Mouse (Mus musculus) hindbrain, embryonic 10.5 days (tissue): ENCODE measurements around the gene Mrps27. TPM values are rescaled to one million over a fixed set of nuclear protein-coding genes. Genes with fewer than 3 reads are reported as not detected.
"Not testable (repeated sequence)": the region's sequence is repeated elsewhere in the genome, so short reads cannot be mapped to it uniquely, and the experiment has no call there.

Source experiments
- DNase-seq: peaks from one replicate; pipeline ENCODE4 v3.0.0-alpha.2; 2017; ENCODE audit warnings: low spot score
- H3K27ac ChIP-seq: fragments of 300-500 bp; sonication (generic); 2 replicates; pipeline ENCODE4 v1.5.1; 2016; ENCODE audit warnings: mild to moderate bottlenecking, moderate library complexity
- H3K27me3 ChIP-seq: fragments of 300-500 bp; sonication (generic); 2 replicates; pipeline ENCODE4 v1.6.1; 2016; ENCODE audit warnings: mild to moderate bottlenecking; ENCODE audit not compliant: poor library complexity, insufficient read depth, severe bottlenecking
- H3K36me3 ChIP-seq: fragments of 300-500 bp; sonication (generic); 2 replicates; pipeline ENCODE4 v1.6.1; 2016; ENCODE audit warnings: mild to moderate bottlenecking, moderate library complexity
- H3K4me1 ChIP-seq: fragments of 300-500 bp; sonication (generic); replicated peaks from 2 replicates; pipeline ENCODE4 v1.6.1; 2016; ENCODE audit warnings: mild to moderate bottlenecking
- H3K4me3 ChIP-seq: fragments of 300-500 bp; sonication (generic); 2 replicates; pipeline ENCODE4 v1.5.1; 2016; ENCODE audit warnings: mild to moderate bottlenecking, moderate library complexity
- H3K9me3 ChIP-seq: fragments of 300-500 bp; sonication (generic); 2 replicates; pipeline ENCODE4 v1.6.1; 2016; ENCODE audit warnings: mild to moderate bottlenecking, moderate library complexity
- WGBS: fragments of 180-500 bp; shearing (Covaris S2); methylation state at CpG from one replicate; pipeline ENCODE4 v1.1.7; 2016; 5-methylcytosine and 5-hydroxymethylcytosine counted together
- polyA plus RNA-seq: library from polyadenylated mRNA; unstranded; fragments of >200 nt; fragmentation: Nextera tagmentation; extraction: Ambion mirVana; gene quantifications from 2 replicates; pipeline ENCODE4 v1.2.1, GENCODE M21; 2016

Mrps27 gene
- polyA plus RNA-seq, 1 experiment from 2014 or later: 68.3 TPM

DNA sequence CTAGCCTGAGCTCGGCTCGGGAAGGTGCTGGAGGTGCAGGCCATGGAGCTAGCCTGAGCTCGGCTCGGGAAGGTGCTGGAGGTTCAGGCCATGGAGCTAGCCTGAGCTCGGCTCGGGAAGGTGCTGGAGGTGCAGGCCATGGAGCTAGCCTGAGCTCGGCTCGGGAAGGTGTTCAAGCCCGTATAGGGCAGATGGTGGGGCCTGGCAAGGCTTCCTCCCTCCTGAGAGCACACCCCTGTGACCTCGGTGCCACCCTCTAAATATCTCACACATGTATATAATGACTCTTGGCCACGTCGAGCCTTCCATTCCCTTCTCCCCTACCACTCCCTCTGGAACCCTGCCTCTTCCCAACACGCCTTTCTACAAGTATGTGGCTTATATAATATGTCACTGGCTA lies 21.7 kb upstream of the Mrps27 start:
- peaks cover 85% of the 10 kb centered on the region for H3K36me3 ChIP-seq
- 97% methylated on average over 13 of the region's 13 CpGs for WGBS
- H3K4me1 ChIP-seq, DNase-seq, H3K4me3 ChIP-seq, H3K9me3 ChIP-seq, H3K27me3 ChIP-seq, H3K27ac ChIP-seq: not testable (repeated sequence)

DNA sequence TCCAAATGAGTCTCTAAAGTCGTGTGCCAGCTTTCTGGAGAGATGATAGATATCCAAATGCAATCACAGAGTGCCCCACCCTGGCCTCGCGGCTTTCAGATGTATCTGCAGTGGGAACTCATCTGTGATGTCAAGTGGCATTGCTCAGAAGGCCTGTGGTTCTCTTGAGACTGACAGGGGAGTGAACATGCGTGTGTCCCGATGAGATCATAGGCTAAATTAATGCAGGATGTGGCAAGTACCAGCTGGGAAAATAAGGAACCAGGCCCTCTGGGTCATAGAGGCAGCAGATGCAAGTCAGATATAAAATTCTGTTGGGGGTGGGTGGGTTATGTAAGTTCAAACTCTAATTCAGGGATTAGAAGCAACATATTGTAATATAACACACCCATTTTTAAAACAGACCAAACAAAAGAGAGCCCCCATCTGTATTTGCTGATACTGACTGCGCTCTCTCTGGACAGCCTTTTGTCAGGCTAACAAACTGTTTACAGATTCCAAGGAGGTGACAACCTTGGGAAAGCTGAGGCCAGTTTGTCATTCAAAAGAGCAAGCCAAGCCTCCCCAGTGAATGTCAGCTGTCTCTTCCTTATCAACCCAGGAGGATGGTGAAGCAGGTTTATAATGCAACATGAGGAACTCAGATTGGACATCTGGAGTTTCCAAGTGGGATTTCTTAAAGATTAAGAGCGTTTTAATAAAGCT lies 20.8 kb upstream of the Mrps27 start:
- Histone ChIP-seq H3K4me3 (no peak overlapping the region), H3K27me3 (no peaks in the 10 kb centered on the region), H3K27ac (no peak overlapping the region), H3K9me3 (no peaks in the 10 kb centered on the region), H3K36me3 (peaks cover 94% of the 10 kb centered on the region), H3K4me1 (no peaks in the 10 kb centered on the region)
- DNase-seq: no peak
- WGBS: 85% methylated on average over 7 of the region's 7 CpGs

DNA sequence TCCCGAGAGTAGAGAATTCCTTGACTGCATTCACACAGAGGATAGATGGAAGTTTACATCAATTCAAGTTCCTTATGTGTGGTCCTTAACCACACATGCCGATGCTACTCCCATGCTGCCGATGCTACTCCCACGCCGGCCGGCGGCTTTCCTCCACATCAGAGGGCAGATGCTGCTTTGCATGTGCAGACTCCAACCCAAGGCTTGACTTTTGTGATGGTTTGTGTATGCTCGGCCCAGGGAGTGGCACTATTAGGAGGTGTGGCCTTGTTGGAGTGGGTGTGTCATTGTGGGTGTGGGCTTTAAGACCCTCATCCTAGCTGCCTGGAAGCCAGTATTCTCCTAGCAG lies 20.3 kb upstream of the Mrps27 start:
- DNase-seq, H3K27ac ChIP-seq, H3K9me3 ChIP-seq, H3K4me1 ChIP-seq, H3K4me3 ChIP-seq, H3K27me3 ChIP-seq: not testable (repeated sequence)
- 93% methylated on average over 8 of the region's 8 CpGs for WGBS
- peaks cover 96% of the 10 kb centered on the region for H3K36me3 ChIP-seq

DNA sequence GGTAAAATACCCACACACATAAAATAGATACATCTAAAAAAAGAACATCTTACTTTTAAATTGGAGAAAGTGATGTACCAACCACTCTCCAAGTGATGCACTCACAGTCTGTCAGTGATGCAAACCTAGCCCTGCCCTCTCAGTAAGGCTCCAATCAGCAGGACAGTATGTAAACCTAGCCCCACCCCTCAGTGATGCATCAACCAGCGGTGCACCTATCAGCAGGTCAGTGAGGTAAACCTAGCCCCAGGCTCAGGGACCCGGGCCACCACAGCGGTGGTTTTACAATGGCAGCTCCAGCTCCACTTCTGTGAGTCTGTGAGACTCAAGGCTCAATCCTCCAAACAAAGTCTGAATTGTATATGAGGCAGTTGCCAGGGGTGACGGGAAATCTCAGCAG lies 13.3 kb upstream of the Mrps27 start:
- Histone ChIP-seq H3K4me3 (no peak overlapping the region), H3K27ac (no peak overlapping the region), H3K9me3 (no peaks in the 10 kb centered on the region), H3K27me3 (no peaks in the 10 kb centered on the region), H3K4me1 (no peaks in the 10 kb centered on the region), H3K36me3 (peaks cover 96% of the 10 kb centered on the region)
- 79% methylated on average over 4 of the region's 4 CpGs for WGBS
- no peak for DNase-seq

DNA sequence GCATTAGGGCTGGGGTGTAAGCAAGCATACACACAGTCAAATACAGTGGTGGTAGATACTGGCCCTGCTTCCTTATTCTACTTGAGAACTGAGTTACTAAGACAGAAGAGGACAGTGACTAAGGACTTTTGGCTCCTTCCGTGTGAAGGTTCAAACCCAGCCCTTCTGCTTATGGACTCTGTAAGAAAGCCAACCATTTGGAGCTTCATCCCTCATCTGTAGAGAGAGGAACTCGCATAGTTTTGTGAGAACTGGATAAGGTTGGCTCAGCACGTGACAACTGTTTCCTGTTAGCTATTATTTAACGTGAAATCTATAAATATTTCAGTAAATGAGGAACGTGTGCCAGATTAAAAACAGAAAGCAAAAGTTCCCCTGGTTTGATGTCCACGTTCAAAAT lies 7.1 kb upstream of the Mrps27 start:
- DNase-seq: no peak
- no peak overlapping the region for H3K27ac ChIP-seq
- no peaks in the 10 kb centered on the region for H3K27me3 ChIP-seq
- H3K9me3 ChIP-seq: no peaks in the 10 kb centered on the region
- 0 out of 2 replicates have a peak, but pooled peaks cover 3% of the 10 kb centered on the region for H3K4me1 ChIP-seq
- WGBS: 87% methylated on average over 6 of the region's 6 CpGs
- H3K4me3 ChIP-seq: no peak overlapping the region
- H3K36me3 ChIP-seq: peaks cover 96% of the 10 kb centered on the region

GRCm38 (mm10) chr13:99341504-99341903 lies 3.1 kb upstream of the Mrps27 start:
- Histone ChIP-seq H3K4me1 (peaks cover 20% of the 10 kb centered on the region), H3K9me3 (no peaks in the 10 kb centered on the region), H3K4me3 (no peak overlapping the region), H3K27me3 (no peaks in the 10 kb centered on the region), H3K36me3 (peaks cover 65% of the 10 kb centered on the region), H3K27ac (no peak overlapping the region)
- no peak for DNase-seq
- 96% methylated on average over 6 of the region's 6 CpGs for WGBS

GRCm38 (mm10) chr13:99343876-99344598 lies 549 bp upstream of the Mrps27 start:
- no peak for DNase-seq

DNA sequence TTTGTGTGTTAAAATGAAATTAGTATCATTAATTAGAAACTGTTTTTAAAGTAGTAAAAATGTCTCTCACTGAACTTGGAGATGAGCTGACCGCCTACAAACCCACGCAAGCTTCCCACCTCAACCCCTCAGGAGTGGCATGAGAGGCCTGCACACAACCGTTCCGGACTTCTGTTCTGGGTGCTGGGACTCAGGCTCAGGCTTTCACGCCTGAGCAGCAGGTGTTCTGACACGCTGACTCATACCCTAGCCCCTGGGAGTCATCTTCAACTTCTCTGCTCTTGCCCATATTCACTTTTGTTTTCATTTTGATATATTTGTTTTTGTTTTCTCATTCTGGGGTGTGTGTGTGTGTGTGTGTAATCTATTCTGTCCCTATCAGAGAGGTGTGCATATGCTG lies 5.4 kb downstream of the Mrps27 start:
- no peak for DNase-seq
- Histone ChIP-seq H3K4me3 (no peak overlapping the region), H3K36me3 (peaks cover 45% of the 10 kb centered on the region), H3K27ac (no peak overlapping the region), H3K27me3 (no peaks in the 10 kb centered on the region), H3K9me3 (no peaks in the 10 kb centered on the region), H3K4me1 (peaks cover 20% of the 10 kb centered on the region)
- WGBS: 92% methylated on average over 6 of the region's 6 CpGs

More at GRCm38 (mm10) chr13:99343876-99344598, 549 bp upstream of the Mrps27 start:
- Histone ChIP-seq H3K36me3 (peaks cover 58% of the 10 kb centered on the region), H3K27ac (peak overlapping the region; percentile 94), H3K4me1 (peaks cover 20% of the 10 kb centered on the region), H3K9me3 (no peaks in the 10 kb centered on the region), H3K4me3 (peak overlapping the region; percentile 85), H3K27me3 (no peaks in the 10 kb centered on the region)
- WGBS: 4% methylated on average over 30 of the region's 30 CpGs

DNA sequence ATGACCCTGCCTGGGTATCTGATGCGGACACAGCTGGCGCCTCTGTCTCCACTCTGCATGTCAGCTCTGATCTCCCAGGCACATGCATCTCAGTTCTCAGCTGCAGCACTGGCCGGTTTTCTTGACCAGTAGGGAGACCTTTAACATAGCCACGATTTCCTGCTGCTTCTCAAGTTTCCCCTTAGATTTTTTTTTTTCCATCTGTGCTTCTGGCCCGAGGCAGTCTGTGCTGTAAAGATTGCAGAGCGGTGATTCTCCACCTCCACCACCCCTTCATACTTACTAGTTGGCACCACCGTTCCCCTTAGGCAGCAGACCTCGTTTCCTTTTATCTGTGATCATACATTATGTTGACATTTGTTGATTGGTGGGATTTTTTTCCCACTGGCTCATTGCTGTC lies 6.6 kb downstream of the Mrps27 start:
- WGBS: 80% methylated on average over 8 of the region's 8 CpGs
- Histone ChIP-seq H3K27me3 (no peaks in the 10 kb centered on the region), H3K4me1 (peaks cover 22% of the 10 kb centered on the region), H3K9me3 (no peaks in the 10 kb centered on the region), H3K27ac (no peak overlapping the region), H3K36me3 (peaks cover 49% of the 10 kb centered on the region), H3K4me3 (no peak overlapping the region)
- no peak for DNase-seq

DNA sequence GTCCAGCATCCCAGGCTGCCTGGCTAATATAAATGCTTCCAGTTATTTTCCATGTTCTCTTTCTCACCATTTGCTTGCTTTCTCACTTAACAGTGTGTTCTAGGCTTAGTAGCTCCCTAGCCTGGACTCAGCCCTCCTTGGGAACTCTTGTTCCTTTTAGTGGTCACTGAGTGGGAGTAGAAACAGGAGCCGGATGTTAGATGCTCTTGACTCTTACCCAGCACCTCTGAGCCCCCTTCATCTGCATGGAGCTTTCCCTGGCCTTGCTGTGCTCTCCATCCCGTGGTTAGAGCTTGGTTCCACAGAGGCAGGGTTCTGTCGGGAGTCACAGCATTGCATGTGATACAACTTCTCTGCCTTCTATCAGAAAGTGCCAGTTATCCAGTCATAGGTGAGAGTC lies 7.0 kb downstream of the Mrps27 start:
- no peak for DNase-seq
- 84% methylated on average over 3 of the region's 3 CpGs for WGBS
- H3K4me1 ChIP-seq: peaks cover 23% of the 10 kb centered on the region
- no peaks in the 10 kb centered on the region for H3K9me3 ChIP-seq
- no peak overlapping the region for H3K4me3 ChIP-seq
- H3K27me3 ChIP-seq: no peaks in the 10 kb centered on the region
- peaks cover 49% of the 10 kb centered on the region for H3K36me3 ChIP-seq
- H3K27ac ChIP-seq: no peak overlapping the region

GRCm38 (mm10) chr13:99352758-99353489 lies 8.3 kb downstream of the Mrps27 start:
- Histone ChIP-seq H3K27me3 (no peaks in the 10 kb centered on the region), H3K27ac (peak overlapping the region; percentile 91), H3K4me3 (peak overlapping the region; percentile 55), H3K36me3 (peaks cover 45% of the 10 kb centered on the region), H3K9me3 (no peaks in the 10 kb centered on the region), H3K4me1 (peaks cover 27% of the 10 kb centered on the region)
- WGBS: 12% methylated on average over 28 of the region's 28 CpGs
- DNase-seq: peak; percentile 96

GRCm38 (mm10) chr13:99353490-99353851 lies 8.9 kb downstream of the Mrps27 start:
- Histone ChIP-seq H3K27ac (peak overlapping the region; percentile 91), H3K27me3 (no peaks in the 10 kb centered on the region), H3K9me3 (no peaks in the 10 kb centered on the region), H3K36me3 (peaks cover 43% of the 10 kb centered on the region), H3K4me3 (peak overlapping the region; percentile 55), H3K4me1 (peaks cover 27% of the 10 kb centered on the region)
- DNase-seq: no peak
- 24% methylated on average over 7 of the region's 7 CpGs for WGBS

- 91% methylated on average over 6 of the region's 6 CpGs for WGBS
- H3K27ac ChIP-seq: peak overlapping the region; percentile 19; the same call in 1 of the 2 replicates
- peaks cover 39% of the 10 kb centered on the region for H3K36me3 ChIP-seq
Observed at GRCm38 (mm10) chr13:99355072-99355471, 10.5 kb downstream of the Mrps27 start.

More at GRCm38 (mm10) chr13:99355072-99355471, 10.5 kb downstream of the Mrps27 start:
- H3K4me1 ChIP-seq: peaks cover 31% of the 10 kb centered on the region
- no peaks in the 10 kb centered on the region for H3K27me3 ChIP-seq
- DNase-seq: no peak
- H3K4me3 ChIP-seq: no peak overlapping the region
- no peaks in the 10 kb centered on the region for H3K9me3 ChIP-seq
